Mouse (Mus musculus): ENCODE results near the gene Tcf19. TPM values are rescaled to one million over a fixed set of nuclear protein-coding genes. Genes with fewer than 3 reads are reported as not detected.

The Tcf19 gene
- polyA plus RNA-seq (2014; fragmentation: Nextera tagmentation; extraction: Ambion mirVana): 8.9 and 15.5 TPM in 2 replicates

DNA sequence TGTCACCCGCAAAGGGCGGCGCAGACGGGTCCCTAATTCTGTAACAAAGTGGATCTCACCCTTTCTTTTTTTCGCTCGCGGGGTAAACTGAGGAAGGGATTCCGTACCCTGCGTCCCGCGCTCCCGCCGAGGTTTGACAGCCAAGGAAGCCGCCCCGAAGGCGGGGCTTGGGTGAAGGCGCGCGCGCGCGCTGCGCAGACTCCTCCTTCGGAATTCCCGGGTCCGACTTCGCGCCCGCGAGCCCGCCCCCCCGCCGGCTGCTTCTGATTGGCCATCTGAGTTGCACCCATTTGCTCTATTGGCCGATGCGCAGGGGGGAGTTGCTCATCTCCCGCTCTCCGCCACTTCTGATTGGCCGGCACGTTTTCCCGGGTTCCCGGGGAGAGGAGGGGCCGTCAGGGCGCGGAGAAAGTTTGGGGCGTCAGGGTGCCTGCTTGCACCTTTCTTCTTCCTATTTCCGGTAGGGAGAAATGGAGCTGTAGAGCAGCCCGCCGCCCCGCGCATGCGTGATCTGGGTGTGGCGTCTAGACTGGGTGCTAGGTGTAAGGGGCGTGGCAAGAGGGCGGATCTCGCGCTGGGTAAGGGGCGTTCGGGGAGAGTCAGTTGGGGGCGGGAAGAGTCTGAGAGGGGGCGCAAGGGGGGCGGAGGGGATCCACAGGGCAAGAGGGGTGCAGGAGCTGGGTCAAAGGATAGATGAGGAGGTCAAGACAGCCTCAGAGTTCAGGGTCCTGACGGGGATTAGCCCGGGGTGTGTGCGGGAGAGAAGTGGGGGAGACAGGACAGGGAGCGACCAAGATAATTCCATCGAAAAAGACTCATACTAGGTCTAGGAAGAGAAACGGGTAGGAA is at the start of gene Tcf19, which contains the start of gene Cchcr1:
TSS of gene Tcf19 (minus strand) at position 173 of the 849 bp plus-strand sequence.
TSS of gene Cchcr1 (plus strand) at position 449 of the 849 bp plus-strand sequence.
- ATAC-seq (ENCODE audit: low FRiP score, low TSS enrichment) (peak; percentile 94), DNase-seq (peak; percentile 97)
- Histone ChIP-seq H3K4me1 (ENCODE audit: control insufficient read depth, insufficient read depth, low read length) (peaks cover 14% of the 10 kb centered on the region), H3K9me3 (ENCODE audit: control insufficient read depth, low read length) (no peaks in the 10 kb centered on the region), H3K27me3 (ENCODE audit: control insufficient read depth, insufficient read depth, low read length) (no peaks in the 10 kb centered on the region; the same call in 1 of the 2 replicates), H3K4me3 (replicated peaks; ENCODE audit: low read depth, low read length) (peak within 1 kb of the TSS; percentile 50), H3K36me3 (ENCODE audit: control insufficient read depth, insufficient read depth, low read length) (no peaks in the 10 kb centered on the region), H3K9ac (replicated peaks; ENCODE audit: low read length) (peak within 1 kb of the TSS; percentile 45), H3K4me2 (ENCODE audit: low read length) (peak within 1 kb of the TSS; percentile 75), H3K27ac (replicated peaks; ENCODE audit: low read depth, low read length) (no peak within 1 kb of the TSS)
- 1% methylated on average over 67 of the region's 67 CpGs for WGBS

DNA sequence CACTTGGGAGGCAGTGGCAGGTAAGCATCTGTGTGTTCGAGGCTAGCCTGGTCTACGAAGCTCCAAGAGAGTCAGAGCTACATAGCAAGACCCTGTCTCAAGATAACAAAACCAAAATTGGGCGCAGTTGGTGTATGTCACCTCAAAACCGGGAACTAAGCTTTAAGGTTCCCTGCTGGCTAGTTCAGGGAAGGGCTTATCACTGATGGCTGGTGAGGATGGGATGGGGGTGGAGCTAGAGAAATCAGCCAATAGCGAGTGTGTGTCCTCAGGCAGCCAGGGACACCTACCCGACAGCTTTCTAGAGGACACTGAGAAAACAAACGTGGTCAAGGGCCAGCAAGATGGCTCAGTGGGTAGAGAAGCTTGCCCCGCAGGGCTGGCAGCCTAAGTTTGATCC is 41.6 kb upstream of the Tcf19 start:
- no peaks in the 10 kb centered on the region for H3K27me3 ChIP-seq (ENCODE audit: control insufficient read depth, insufficient read depth, low read length)
- H3K36me3 ChIP-seq (ENCODE audit: control insufficient read depth, insufficient read depth, low read length): no peaks in the 10 kb centered on the region
- H3K27ac ChIP-seq (replicated peaks; ENCODE audit: low read depth, low read length): no peak overlapping the region
- no peak overlapping the region for H3K4me2 ChIP-seq (ENCODE audit: low read length)
- WGBS: 61% methylated on average over 8 of the region's 8 CpGs
- ATAC-seq (ENCODE audit: low FRiP score, low TSS enrichment) (no peak), DNase-seq (no peak)
- H3K4me3 ChIP-seq (replicated peaks; ENCODE audit: low read depth, low read length): no peak overlapping the region
- H3K9me3 ChIP-seq (ENCODE audit: control insufficient read depth, low read length): no peaks in the 10 kb centered on the region
- no peaks in the 10 kb centered on the region for H3K4me1 ChIP-seq (ENCODE audit: control insufficient read depth, insufficient read depth, low read length)
- no peak overlapping the region for H3K9ac ChIP-seq (replicated peaks; ENCODE audit: low read length)

DNA sequence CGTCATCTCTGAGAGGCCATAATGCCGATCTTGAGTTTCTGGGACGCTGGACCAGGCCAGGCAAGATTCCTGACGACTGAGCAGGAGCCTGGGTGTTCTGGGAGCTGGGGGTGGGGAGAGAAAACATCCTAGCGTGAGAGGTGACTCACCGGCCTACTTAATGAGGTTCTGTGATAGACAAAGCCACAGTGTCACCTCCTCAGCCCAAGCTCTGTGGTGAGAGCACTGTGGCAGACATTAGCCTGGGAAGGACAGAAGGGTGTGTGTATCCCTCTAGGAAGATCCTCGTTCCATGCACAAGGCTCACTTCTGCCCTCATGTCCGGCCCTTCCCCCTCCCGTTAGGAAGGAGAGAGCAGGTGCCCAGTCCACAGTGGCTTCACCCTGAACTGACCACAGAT is 40.7 kb upstream of the Tcf19 start:
- no peaks in the 10 kb centered on the region for H3K36me3 ChIP-seq (ENCODE audit: control insufficient read depth, insufficient read depth, low read length)
- no peak overlapping the region for H3K4me2 ChIP-seq (ENCODE audit: low read length)
- no peak overlapping the region for H3K27ac ChIP-seq (replicated peaks; ENCODE audit: low read depth, low read length)
- H3K9ac ChIP-seq (replicated peaks; ENCODE audit: low read length): no peak overlapping the region
- WGBS: 83% methylated on average over 9 of the region's 9 CpGs
- H3K27me3 ChIP-seq (ENCODE audit: control insufficient read depth, insufficient read depth, low read length): no peaks in the 10 kb centered on the region
- H3K4me1 ChIP-seq (ENCODE audit: control insufficient read depth, insufficient read depth, low read length): no peaks in the 10 kb centered on the region
- DNase-seq (no peak), ATAC-seq (ENCODE audit: low FRiP score, low TSS enrichment) (no peak)
- no peak overlapping the region for H3K4me3 ChIP-seq (replicated peaks; ENCODE audit: low read depth, low read length)
- no peaks in the 10 kb centered on the region for H3K9me3 ChIP-seq (ENCODE audit: control insufficient read depth, low read length)

DNA sequence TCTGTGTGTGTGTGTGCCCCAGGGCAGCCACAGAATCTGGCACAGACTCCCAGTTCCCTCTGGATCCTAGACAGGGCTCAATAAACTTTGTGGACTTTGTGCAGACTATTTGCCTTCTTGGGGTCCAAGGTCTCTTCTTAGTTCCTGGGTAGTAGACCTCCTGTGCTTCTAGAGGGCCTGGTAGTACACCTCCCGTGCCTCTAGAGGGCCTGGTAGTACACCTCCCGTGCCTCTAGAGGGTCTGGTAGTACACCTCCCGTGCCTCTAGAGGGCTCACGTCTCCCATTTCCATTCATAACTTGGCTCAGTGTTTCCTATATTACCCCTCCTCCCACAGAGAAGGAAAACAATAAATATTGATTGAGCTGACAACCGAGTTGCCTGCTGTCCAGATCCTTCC is 40.2 kb upstream of the Tcf19 start:
- Histone ChIP-seq H3K36me3 (ENCODE audit: control insufficient read depth, insufficient read depth, low read length) (no peaks in the 10 kb centered on the region), H3K9ac (replicated peaks; ENCODE audit: low read length) (no peak overlapping the region), H3K9me3 (ENCODE audit: control insufficient read depth, low read length) (no peaks in the 10 kb centered on the region), H3K4me3 (replicated peaks; ENCODE audit: low read depth, low read length) (no peak overlapping the region), H3K27ac (replicated peaks; ENCODE audit: low read depth, low read length) (no peak overlapping the region), H3K4me1 (ENCODE audit: control insufficient read depth, insufficient read depth, low read length) (no peaks in the 10 kb centered on the region), H3K4me2 (ENCODE audit: low read length) (no peak overlapping the region), H3K27me3 (ENCODE audit: control insufficient read depth, insufficient read depth, low read length) (no peaks in the 10 kb centered on the region)
- WGBS: 24% methylated on average over 5 of the region's 5 CpGs
- no peak for ATAC-seq (ENCODE audit: low FRiP score, low TSS enrichment)
- peak; percentile 64 for DNase-seq

DNA sequence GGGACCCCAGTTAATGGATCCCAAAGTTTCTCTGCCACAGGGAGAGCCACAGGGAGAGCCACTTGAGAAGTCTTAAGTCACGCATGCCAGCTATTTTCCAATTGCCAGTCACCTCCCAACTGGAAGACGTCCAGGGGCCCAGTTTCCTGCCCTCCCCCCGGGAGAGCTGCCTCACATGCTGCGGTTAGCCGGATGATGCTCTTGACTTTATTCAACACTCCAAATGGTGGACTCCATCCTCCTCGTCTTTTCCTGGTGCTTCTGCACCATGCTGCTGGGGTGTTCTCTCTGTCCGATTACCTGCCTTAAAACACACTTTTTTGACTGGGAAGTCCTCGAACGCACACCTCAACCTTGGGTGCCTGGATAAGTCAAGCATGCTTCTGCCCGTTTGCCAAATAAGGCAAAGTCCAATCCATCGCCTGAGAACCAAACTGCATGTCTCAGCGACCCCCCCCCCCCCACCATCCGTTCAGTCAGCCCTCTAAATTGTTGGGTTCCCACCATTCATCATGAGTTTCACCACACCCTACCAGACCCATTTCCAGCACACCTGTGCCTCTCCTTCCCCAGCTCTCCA is 39.7 kb upstream of the Tcf19 start:
- ATAC-seq (ENCODE audit: low FRiP score, low TSS enrichment) (no peak), DNase-seq (no peak)
- H3K27me3 ChIP-seq (ENCODE audit: control insufficient read depth, insufficient read depth, low read length): no peaks in the 10 kb centered on the region
- H3K36me3 ChIP-seq (ENCODE audit: control insufficient read depth, insufficient read depth, low read length): no peaks in the 10 kb centered on the region
- no peak overlapping the region for H3K4me3 ChIP-seq (replicated peaks; ENCODE audit: low read depth, low read length)
- no peak overlapping the region for H3K9ac ChIP-seq (replicated peaks; ENCODE audit: low read length)
- no peaks in the 10 kb centered on the region for H3K9me3 ChIP-seq (ENCODE audit: control insufficient read depth, low read length)
- 92% methylated on average over 13 of the region's 13 CpGs for WGBS
- H3K4me2 ChIP-seq (ENCODE audit: low read length): no peak overlapping the region
- H3K27ac ChIP-seq (replicated peaks; ENCODE audit: low read depth, low read length): no peak overlapping the region
- H3K4me1 ChIP-seq (ENCODE audit: control insufficient read depth, insufficient read depth, low read length): no peaks in the 10 kb centered on the region

DNA sequence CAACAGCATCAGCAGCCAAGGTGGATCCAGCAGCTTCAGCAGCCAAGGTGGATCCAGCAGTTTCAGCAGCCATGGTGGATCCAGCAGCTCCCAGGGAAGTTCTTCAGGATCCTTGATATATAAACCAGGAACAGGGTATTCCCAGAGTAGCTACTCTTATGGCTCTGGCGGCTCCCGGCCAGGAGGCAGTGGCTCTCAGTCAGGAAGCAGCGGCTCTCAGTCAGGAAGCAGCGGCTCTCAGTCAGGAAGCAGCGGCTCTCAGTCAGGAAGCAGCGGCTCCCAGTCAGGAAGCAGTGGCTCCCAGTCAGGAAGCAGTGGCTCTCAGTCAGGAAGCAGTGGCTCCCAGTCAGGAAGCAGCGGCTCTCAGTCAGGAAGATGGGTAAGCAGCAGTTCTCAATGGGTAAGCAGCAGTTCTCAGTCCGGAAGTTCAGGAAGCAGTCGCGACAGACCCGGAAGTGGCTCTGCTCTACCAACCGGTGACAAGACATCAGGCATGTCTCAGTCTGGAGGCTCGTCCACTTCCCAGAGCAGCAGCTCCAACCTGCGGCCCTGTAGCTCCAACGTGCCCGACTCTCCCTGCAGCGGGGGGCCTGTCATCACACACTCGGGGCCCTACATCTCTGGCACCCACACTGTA is 38.3 kb upstream of the Tcf19 start:
- no peaks in the 10 kb centered on the region for H3K36me3 ChIP-seq (ENCODE audit: control insufficient read depth, insufficient read depth, low read length)
- no peak overlapping the region for H3K4me3 ChIP-seq (replicated peaks; ENCODE audit: low read depth, low read length)
- H3K27ac ChIP-seq (replicated peaks; ENCODE audit: low read depth, low read length): no peak overlapping the region
- no peak overlapping the region for H3K9ac ChIP-seq (replicated peaks; ENCODE audit: low read length)
- H3K27me3 ChIP-seq (ENCODE audit: control insufficient read depth, insufficient read depth, low read length): no peaks in the 10 kb centered on the region
- no peaks in the 10 kb centered on the region for H3K9me3 ChIP-seq (ENCODE audit: control insufficient read depth, low read length)
- H3K4me2 ChIP-seq (ENCODE audit: low read length): no peak overlapping the region
- DNase-seq: no peak
- no peaks in the 10 kb centered on the region for H3K4me1 ChIP-seq (ENCODE audit: control insufficient read depth, insufficient read depth, low read length)
- 95% methylated on average over 17 of the region's 18 CpGs for WGBS
- no peak for ATAC-seq (ENCODE audit: low FRiP score, low TSS enrichment)

DNA sequence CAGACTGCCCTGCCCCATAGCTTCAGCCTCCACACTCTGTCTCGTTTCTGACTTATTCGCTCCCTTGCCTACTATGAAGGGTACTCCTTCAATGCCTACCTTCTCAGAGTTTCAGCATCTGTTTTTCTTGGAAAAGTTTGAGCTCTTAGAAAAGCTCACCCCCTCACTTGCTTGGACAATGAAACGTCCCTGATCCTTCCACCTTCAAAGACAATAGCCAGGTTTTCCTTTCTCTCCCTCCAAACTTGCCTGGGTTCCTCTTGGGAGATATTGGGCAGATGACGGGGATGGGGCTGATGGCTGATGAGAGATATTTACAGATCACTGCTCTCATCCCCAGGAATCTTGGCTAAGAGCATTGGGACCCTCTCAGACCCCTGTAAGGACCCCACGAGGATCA is 37.7 kb upstream of the Tcf19 start:
- H3K4me2 ChIP-seq (ENCODE audit: low read length): no peak overlapping the region
- H3K36me3 ChIP-seq (ENCODE audit: control insufficient read depth, insufficient read depth, low read length): no peaks in the 10 kb centered on the region
- H3K4me3 ChIP-seq (replicated peaks; ENCODE audit: low read depth, low read length): no peak overlapping the region
- no peak for DNase-seq
- H3K27me3 ChIP-seq (ENCODE audit: control insufficient read depth, insufficient read depth, low read length): no peaks in the 10 kb centered on the region
- WGBS: 83% methylated on average over 5 of the region's 5 CpGs
- no peaks in the 10 kb centered on the region for H3K9me3 ChIP-seq (ENCODE audit: control insufficient read depth, low read length)
- no peaks in the 10 kb centered on the region for H3K4me1 ChIP-seq (ENCODE audit: control insufficient read depth, insufficient read depth, low read length)
- H3K9ac ChIP-seq (replicated peaks; ENCODE audit: low read length): no peak overlapping the region
- no peak overlapping the region for H3K27ac ChIP-seq (replicated peaks; ENCODE audit: low read depth, low read length)
- ATAC-seq (ENCODE audit: low FRiP score, low TSS enrichment): no peak

DNA sequence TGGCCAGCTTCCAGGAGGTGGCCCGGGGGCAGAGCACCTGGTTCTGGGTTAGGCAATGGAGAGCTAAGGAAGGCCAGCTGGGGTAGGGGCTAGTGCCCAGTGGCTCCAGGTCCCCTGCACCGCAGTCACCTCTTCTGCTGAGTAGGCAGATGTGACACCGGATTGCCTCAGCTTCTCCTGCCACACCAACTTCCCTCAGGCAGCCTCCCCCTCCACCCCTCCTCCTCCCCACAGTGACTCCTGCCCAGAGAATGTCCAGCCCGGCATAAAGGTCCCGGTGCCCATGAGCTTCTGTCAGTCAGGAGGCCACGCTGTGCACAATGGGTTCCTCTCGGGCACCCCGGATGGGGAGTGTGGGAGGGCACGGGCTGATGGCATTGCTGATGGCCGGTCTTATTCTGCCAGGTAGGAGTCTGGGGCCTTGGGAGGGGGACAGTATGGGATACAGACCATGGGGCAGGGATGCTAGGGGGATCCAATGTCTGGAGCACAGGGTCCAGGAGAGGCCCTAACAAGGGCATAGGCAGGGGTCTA is 35.3 kb upstream of the Tcf19 start, which contains the start of gene Cdsn:
TSS of gene Cdsn (plus strand) at position 248 of the 534 bp plus-strand sequence.
- DNase-seq (no peak), ATAC-seq (ENCODE audit: low FRiP score, low TSS enrichment) (no peak)
- no peak within 1 kb of the TSS for H3K27ac ChIP-seq (replicated peaks; ENCODE audit: low read depth, low read length)
- H3K36me3 ChIP-seq (ENCODE audit: control insufficient read depth, insufficient read depth, low read length): no peaks in the 10 kb centered on the region
- no peak within 1 kb of the TSS for H3K9ac ChIP-seq (replicated peaks; ENCODE audit: low read length)
- H3K27me3 ChIP-seq (ENCODE audit: control insufficient read depth, insufficient read depth, low read length): no peaks in the 10 kb centered on the region
- no peak within 1 kb of the TSS for H3K4me2 ChIP-seq (ENCODE audit: low read length)
- no peaks in the 10 kb centered on the region for H3K4me1 ChIP-seq (ENCODE audit: control insufficient read depth, insufficient read depth, low read length)
- no peak within 1 kb of the TSS for H3K4me3 ChIP-seq (replicated peaks; ENCODE audit: low read depth, low read length)
- no peaks in the 10 kb centered on the region for H3K9me3 ChIP-seq (ENCODE audit: control insufficient read depth, low read length)
- 70% methylated on average over 10 of the region's 10 CpGs for WGBS

Data from midbrain, embryonic 14.5 days (tissue).